Mouse (Mus musculus): ENCODE measurements around the gene Gprin3. TPM values are rescaled to one million over a fixed set of nuclear protein-coding genes. Genes with fewer than 3 reads are reported as not detected.

Gprin3 gene
- total RNA-seq (2015; ENCODE audit: low replicate concordance) (not detected in 2 replicates), total RNA-seq (2017; ENCODE audit: low replicate concordance) (0.09 and 0.14 TPM in 2 replicates)

- ATAC-seq (replicated peaks; ENCODE audit: low FRiP score, poor library complexity, severe bottlenecking): 0 out of 2 replicates have a peak, but pooled peaks have one; percentile 49
These were observed at the start of gene Gprin3 for GRCm38 (mm10) chr6:59425824-59426533. Gene Gprin3, minus strand, starts transcription at chr6:59426294.

GRCm38 (mm10) chr6:59458861-59459260 is 32.8 kb upstream of the Gprin3 start:
- ATAC-seq (replicated peaks; ENCODE audit: low FRiP score, poor library complexity, severe bottlenecking): no peak

- no peak for ATAC-seq (replicated peaks; ENCODE audit: low FRiP score, poor library complexity, severe bottlenecking)
These were observed 30.0 kb upstream of the Gprin3 start for GRCm38 (mm10) chr6:59456116-59456515.

GRCm38 (mm10) chr6:59451348-59451747 is 25.3 kb upstream of the Gprin3 start:
- no peak for ATAC-seq (replicated peaks; ENCODE audit: low FRiP score, poor library complexity, severe bottlenecking)

- ATAC-seq (replicated peaks; ENCODE audit: low FRiP score, poor library complexity, severe bottlenecking): no peak
These were observed 19.0 kb upstream of the Gprin3 start for GRCm38 (mm10) chr6:59445101-59445503.

- ATAC-seq (replicated peaks; ENCODE audit: low FRiP score, poor library complexity, severe bottlenecking): no peak
These were observed 9.8 kb upstream of the Gprin3 start for GRCm38 (mm10) chr6:59435906-59436305.

GRCm38 (mm10) chr6:59433116-59433515 is 7.0 kb upstream of the Gprin3 start:
- no peak for ATAC-seq (replicated peaks; ENCODE audit: low FRiP score, poor library complexity, severe bottlenecking)

- no peak for ATAC-seq (replicated peaks; ENCODE audit: low FRiP score, poor library complexity, severe bottlenecking)
These were observed 416 bp upstream of the Gprin3 start for GRCm38 (mm10) chr6:59426534-59426885.

GRCm38 (mm10) chr6:59424871-59425740 is 988 bp downstream of the Gprin3 start:
- no peak for ATAC-seq (replicated peaks; ENCODE audit: low FRiP score, poor library complexity, severe bottlenecking)

- ATAC-seq (replicated peaks; ENCODE audit: low FRiP score, poor library complexity, severe bottlenecking): no peak
These were observed 2.3 kb downstream of the Gprin3 start for GRCm38 (mm10) chr6:59423836-59424235.

- no peak for ATAC-seq (replicated peaks; ENCODE audit: low FRiP score, poor library complexity, severe bottlenecking)
These were observed 6.8 kb downstream of the Gprin3 start for GRCm38 (mm10) chr6:59419264-59419663.

GRCm38 (mm10) chr6:59418659-59419058 is 7.4 kb downstream of the Gprin3 start:
- no peak for ATAC-seq (replicated peaks; ENCODE audit: low FRiP score, poor library complexity, severe bottlenecking)

- no peak for ATAC-seq (replicated peaks; ENCODE audit: low FRiP score, poor library complexity, severe bottlenecking)
These were observed 11.3 kb downstream of the Gprin3 start for GRCm38 (mm10) chr6:59414816-59415215.

- ATAC-seq (replicated peaks; ENCODE audit: low FRiP score, poor library complexity, severe bottlenecking): no peak
These were observed 13.4 kb downstream of the Gprin3 start for GRCm38 (mm10) chr6:59412417-59413346.

GRCm38 (mm10) chr6:59409001-59409700 is 16.9 kb downstream of the Gprin3 start:
- ATAC-seq (replicated peaks; ENCODE audit: low FRiP score, poor library complexity, severe bottlenecking): no peak

GRCm38 (mm10) chr6:59407482-59407997 is 18.6 kb downstream of the Gprin3 start:
- ATAC-seq (replicated peaks; ENCODE audit: low FRiP score, poor library complexity, severe bottlenecking): no peak

GRCm38 (mm10) chr6:59390208-59390607 is 35.9 kb downstream of the Gprin3 start:
- no peak for ATAC-seq (replicated peaks; ENCODE audit: low FRiP score, poor library complexity, severe bottlenecking)

GRCm38 (mm10) chr6:59365300-59365699 is 60.8 kb downstream of the Gprin3 start:
- ATAC-seq (replicated peaks; ENCODE audit: low FRiP score, poor library complexity, severe bottlenecking): no peak

- ATAC-seq (replicated peaks; ENCODE audit: low FRiP score, poor library complexity, severe bottlenecking): no peak
These were observed 62.8 kb downstream of the Gprin3 start for GRCm38 (mm10) chr6:59363282-59363681.
